Mouse (Mus musculus): Measurements from ENCODE around the gene Clps. TPM values are rescaled to one million over a fixed set of nuclear protein-coding genes. Genes with fewer than 3 reads are reported as not detected.
"Not testable (repeated sequence)": the region's sequence is repeated elsewhere in the genome, so short reads cannot be mapped to it uniquely, and the experiment has no call there.

Clps gene
- polyA plus RNA-seq, 1 experiment from 2014 or later: 0.46 TPM

GRCm38 (mm10) chr17:28572941-28573340 lies 12.4 kb upstream of the Clps start:
- H3K9me3 ChIP-seq: no peaks in the 10 kb centered on the region
- peaks cover 8% of the 10 kb centered on the region for H3K4me1 ChIP-seq
- H3K27me3 ChIP-seq (ENCODE audit: insufficient read depth, poor library complexity, severe bottlenecking): peaks cover 20% of the 10 kb centered on the region; the same call in 1 of the 2 replicates
- WGBS: 83% methylated on average over 6 of the region's 6 CpGs
- H3K36me3 ChIP-seq: no peaks in the 10 kb centered on the region
- DNase-seq (ENCODE audit: low spot score): no peak
- H3K27ac ChIP-seq: no peak overlapping the region
- no peak overlapping the region for H3K4me3 ChIP-seq

- Histone ChIP-seq H3K4me3 (no peak overlapping the region), H3K36me3 (no peaks in the 10 kb centered on the region), H3K27ac (no peak overlapping the region), H3K27me3 (ENCODE audit: insufficient read depth, poor library complexity, severe bottlenecking) (peaks cover 20% of the 10 kb centered on the region; the same call in 1 of the 2 replicates), H3K9me3 (no peaks in the 10 kb centered on the region), H3K4me1 (peaks cover 8% of the 10 kb centered on the region)
- DNase-seq (ENCODE audit: low spot score): no peak
- 80% methylated on average over 7 of the region's 7 CpGs for WGBS
These were observed 12.0 kb upstream of the Clps start for GRCm38 (mm10) chr17:28572521-28572920.

GRCm38 (mm10) chr17:28571868-28572267 lies 11.3 kb upstream of the Clps start:
- no peak for DNase-seq (ENCODE audit: low spot score)
- peaks cover 18% of the 10 kb centered on the region; the same call in 1 of the 2 replicates for H3K27me3 ChIP-seq (ENCODE audit: insufficient read depth, poor library complexity, severe bottlenecking)

GRCm38 (mm10) chr17:28567541-28567940 lies 7.0 kb upstream of the Clps start:
- Histone ChIP-seq H3K9me3 (no peaks in the 10 kb centered on the region), H3K36me3 (no peaks in the 10 kb centered on the region), H3K4me3 (no peak overlapping the region), H3K27ac (no peak overlapping the region), H3K4me1 (no peaks in the 10 kb centered on the region), H3K27me3 (ENCODE audit: insufficient read depth, poor library complexity, severe bottlenecking) (no peaks in the 10 kb centered on the region)
- WGBS: 41% methylated on average over 3 of the region's 3 CpGs
- DNase-seq (ENCODE audit: low spot score): no peak

More at GRCm38 (mm10) chr17:28571868-28572267, 11.3 kb upstream of the Clps start:
- H3K36me3 ChIP-seq: no peaks in the 10 kb centered on the region
- H3K27ac ChIP-seq: no peak overlapping the region
- 77% methylated on average over 3 of the region's 3 CpGs for WGBS
- H3K4me3 ChIP-seq: no peak overlapping the region
- H3K4me1 ChIP-seq: peaks cover 8% of the 10 kb centered on the region
- no peaks in the 10 kb centered on the region for H3K9me3 ChIP-seq

DNA sequence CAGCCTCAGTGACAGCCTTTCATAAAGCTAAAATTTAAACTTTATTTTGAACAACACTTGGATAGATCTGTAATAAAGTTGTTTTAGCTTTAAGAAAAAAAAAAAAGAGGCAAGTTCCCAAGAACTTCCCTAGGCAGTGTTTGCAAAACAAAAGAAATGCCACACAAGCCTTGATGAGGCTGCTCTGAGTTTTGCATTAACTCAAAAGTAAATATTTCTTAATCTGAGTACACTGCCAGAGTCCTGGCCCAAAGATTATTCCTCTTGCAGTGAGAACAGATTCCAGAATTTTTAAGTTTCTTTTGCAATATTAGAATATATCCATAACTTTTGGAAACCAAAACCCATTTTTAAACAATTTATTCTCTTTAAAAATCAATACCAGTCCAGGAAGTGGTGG lies 4.6 kb upstream of the Clps start:
- H3K36me3 ChIP-seq: no peaks in the 10 kb centered on the region
- DNase-seq (ENCODE audit: low spot score): no peak
- no peak overlapping the region for H3K27ac ChIP-seq
- H3K4me1 ChIP-seq: peaks cover 14% of the 10 kb centered on the region
- no peak overlapping the region for H3K4me3 ChIP-seq
- H3K9me3 ChIP-seq: no peaks in the 10 kb centered on the region
- no peaks in the 10 kb centered on the region for H3K27me3 ChIP-seq (ENCODE audit: insufficient read depth, poor library complexity, severe bottlenecking)

GRCm38 (mm10) chr17:28561613-28562012 lies 1.0 kb upstream of the Clps start:
- Histone ChIP-seq H3K4me1 (peaks cover 19% of the 10 kb centered on the region), H3K27me3 (ENCODE audit: insufficient read depth, poor library complexity, severe bottlenecking) (no peaks in the 10 kb centered on the region), H3K36me3 (no peaks in the 10 kb centered on the region), H3K9me3 (no peaks in the 10 kb centered on the region), H3K27ac (no peak overlapping the region), H3K4me3 (no peak overlapping the region)
- WGBS: 59% methylated on average over 7 of the region's 7 CpGs
- no peak for DNase-seq (ENCODE audit: low spot score)

GRCm38 (mm10) chr17:28557772-28558171 lies 2.8 kb downstream of the Clps start:
- 70% methylated on average over 6 of the region's 6 CpGs for WGBS
- no peaks in the 10 kb centered on the region for H3K27me3 ChIP-seq (ENCODE audit: insufficient read depth, poor library complexity, severe bottlenecking)
- no peak overlapping the region for H3K4me3 ChIP-seq
- H3K4me1 ChIP-seq: peaks cover 27% of the 10 kb centered on the region
- no peaks in the 10 kb centered on the region for H3K36me3 ChIP-seq
- H3K27ac ChIP-seq: no peak overlapping the region
- H3K9me3 ChIP-seq: no peaks in the 10 kb centered on the region
- DNase-seq (ENCODE audit: low spot score): no peak

DNA sequence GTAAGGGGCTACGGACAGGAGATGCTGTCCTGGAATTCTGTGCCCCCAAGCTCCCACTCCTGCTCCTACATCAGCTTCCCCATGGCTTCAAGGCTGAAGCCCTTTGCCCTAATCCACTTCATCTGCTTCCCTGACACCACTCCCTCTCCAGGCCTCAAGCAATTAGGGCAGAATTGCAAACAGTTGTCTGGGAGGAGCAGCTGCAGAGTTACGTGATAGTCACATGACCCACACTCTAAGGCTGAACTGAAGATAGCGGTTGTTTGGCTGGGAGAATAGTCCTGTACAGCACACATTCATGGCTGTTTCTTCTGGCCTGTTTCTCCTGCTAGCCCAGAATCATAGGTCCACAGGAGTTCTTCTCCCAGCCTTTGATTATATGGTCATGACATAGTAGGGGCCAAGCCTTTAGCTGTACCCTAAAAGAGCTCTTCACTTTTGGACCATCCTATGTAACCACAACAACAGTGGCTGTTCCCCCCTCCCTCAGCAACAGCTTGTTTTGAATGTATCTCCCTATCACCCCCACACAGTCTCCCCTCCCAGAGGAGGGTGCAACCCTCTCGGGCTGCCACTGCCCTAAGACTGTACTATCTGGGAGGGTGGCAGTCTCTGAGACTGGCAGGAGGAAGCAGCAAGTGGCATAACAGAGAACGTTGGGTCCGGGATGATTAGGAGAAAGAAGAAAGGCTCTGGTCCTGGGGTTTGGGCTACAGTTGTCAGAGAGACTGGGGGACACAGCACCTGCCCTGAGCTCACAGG lies 3.8 kb downstream of the Clps start:
- H3K9me3 ChIP-seq: no peaks in the 10 kb centered on the region
- H3K27ac ChIP-seq: no peak overlapping the region
- H3K4me1 ChIP-seq: peaks cover 22% of the 10 kb centered on the region
- DNase-seq (ENCODE audit: low spot score): no peak
- no peaks in the 10 kb centered on the region for H3K27me3 ChIP-seq (ENCODE audit: insufficient read depth, poor library complexity, severe bottlenecking)
- H3K36me3 ChIP-seq: no peaks in the 10 kb centered on the region
- 47% methylated on average over 6 of the region's 6 CpGs for WGBS
- no peak overlapping the region for H3K4me3 ChIP-seq

- not testable (repeated sequence) for H3K36me3 ChIP-seq; H3K27ac ChIP-seq; H3K27me3 ChIP-seq (ENCODE audit: insufficient read depth, poor library complexity, severe bottlenecking); H3K4me3 ChIP-seq; H3K9me3 ChIP-seq; DNase-seq (ENCODE audit: low spot score)
- peaks cover 13% of the 10 kb centered on the region; the same call in 1 of the 2 replicates for H3K4me1 ChIP-seq
- 89% methylated on average over 4 of the region's 4 CpGs for WGBS
These were observed 6.5 kb downstream of the Clps start for GRCm38 (mm10) chr17:28554021-28554420.

DNA sequence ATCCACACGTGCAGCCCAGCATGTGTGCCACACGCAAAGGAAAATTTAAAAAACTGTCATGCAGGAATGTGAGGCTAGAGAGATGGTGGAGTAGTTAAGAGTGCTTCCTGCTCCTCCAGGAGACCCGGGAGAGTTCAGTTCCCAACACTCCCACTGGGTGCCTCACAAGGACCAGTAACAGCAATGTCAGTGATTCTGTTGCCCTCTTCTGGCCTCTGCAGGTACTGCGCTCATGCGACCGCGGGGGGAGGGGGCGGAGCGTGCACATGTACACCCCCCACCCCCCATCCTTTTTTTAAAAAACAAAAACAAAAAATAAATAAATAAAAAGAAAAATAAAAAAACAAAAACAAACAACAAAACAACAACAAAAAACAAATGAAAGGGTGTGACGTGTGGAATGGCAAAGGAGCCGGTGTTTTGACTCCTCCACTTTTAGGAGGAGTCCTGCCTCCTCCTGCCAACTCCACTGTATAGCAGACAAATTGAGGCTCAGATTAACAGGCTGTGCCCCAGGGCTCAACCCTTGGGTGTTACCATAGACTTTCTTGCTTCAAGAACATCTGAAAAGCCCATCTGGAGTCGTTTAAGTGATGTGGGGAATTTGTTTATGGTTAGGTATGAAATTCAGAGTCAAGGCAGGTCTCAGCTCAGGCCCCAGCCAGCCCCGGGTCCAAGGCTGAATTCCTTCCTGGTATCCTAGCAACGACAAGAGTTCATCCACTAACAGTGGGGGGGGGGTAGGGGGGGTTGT lies 7.3 kb downstream of the Clps start:
- Histone ChIP-seq H3K27me3 (ENCODE audit: insufficient read depth, poor library complexity, severe bottlenecking) (peaks cover 11% of the 10 kb centered on the region), H3K4me1 (peaks cover 13% of the 10 kb centered on the region; the same call in 1 of the 2 replicates), H3K4me3 (no peak overlapping the region), H3K9me3 (no peaks in the 10 kb centered on the region), H3K36me3 (no peaks in the 10 kb centered on the region), H3K27ac (no peak overlapping the region)
- WGBS: 12% methylated on average over 14 of the region's 14 CpGs
- DNase-seq (ENCODE audit: low spot score): no peak

DNA sequence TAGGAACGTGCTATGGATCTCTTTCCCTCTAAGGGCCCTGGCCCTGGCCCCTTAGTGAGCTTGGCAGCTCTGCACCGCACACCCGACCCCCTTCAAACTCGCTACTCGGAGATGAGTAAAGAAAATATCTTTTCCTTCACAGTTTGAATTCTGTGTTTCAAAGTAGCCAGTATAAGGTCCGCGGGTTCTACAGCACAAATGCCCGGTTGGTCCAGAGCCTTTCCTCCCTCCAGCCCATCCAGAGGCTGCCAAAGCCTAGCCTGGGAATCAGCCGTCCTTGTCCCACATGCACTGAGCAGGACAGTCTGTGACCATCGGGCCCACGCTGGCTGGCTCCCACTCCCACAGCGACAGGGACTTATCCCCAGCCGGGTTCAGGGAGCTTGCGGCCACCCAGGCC lies 11.5 kb downstream of the Clps start, which contains the start of gene Clpsl2:
Clpsl2 (plus strand) TSS at position 301 of the 400 bp plus-strand sequence.
- no peak within 1 kb of the TSS for H3K27ac ChIP-seq
- WGBS: 73% methylated on average over 14 of the region's 14 CpGs

GRCm38 (mm10) chr17:28548550-28548949 lies 12.0 kb downstream of the Clps start:
- no peaks in the 10 kb centered on the region for H3K36me3 ChIP-seq
- 61% methylated on average over 11 of the region's 11 CpGs for WGBS
- DNase-seq (ENCODE audit: low spot score): no peak

More for the DNA sequence above, 11.5 kb downstream of the Clps start, which contains the start of gene Clpsl2:
- no peaks in the 10 kb centered on the region for H3K36me3 ChIP-seq
- H3K4me3 ChIP-seq: no peak within 1 kb of the TSS
- H3K27me3 ChIP-seq (ENCODE audit: insufficient read depth, poor library complexity, severe bottlenecking): peaks cover 12% of the 10 kb centered on the region
- H3K4me1 ChIP-seq: 0 out of 2 replicates have a peak, but pooled peaks cover 3% of the 10 kb centered on the region
- DNase-seq (ENCODE audit: low spot score): no peak
- H3K9me3 ChIP-seq: no peaks in the 10 kb centered on the region

DNA sequence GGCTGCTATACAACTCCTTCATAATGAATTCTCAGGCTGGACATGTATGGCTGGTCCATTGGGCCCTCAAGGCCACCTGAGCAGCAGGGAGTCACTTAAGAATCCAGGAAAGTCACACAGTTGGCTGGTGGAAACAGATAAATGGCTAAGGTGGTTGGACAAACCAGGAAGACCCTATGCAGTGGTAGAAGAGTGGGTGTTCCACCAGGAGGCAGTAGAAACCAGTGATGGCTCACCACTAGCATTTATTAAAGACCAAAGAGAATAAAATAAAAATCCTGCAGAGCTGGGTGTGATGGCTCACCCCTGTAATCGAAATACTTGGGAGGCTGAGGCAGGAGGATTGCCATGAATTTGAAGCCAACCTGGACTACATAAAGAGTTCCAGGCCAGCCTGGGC lies 13.6 kb downstream of the Clps start:
- WGBS: 78% methylated on average over 1 of the region's 1 CpGs
- no peak for DNase-seq (ENCODE audit: low spot score)
- no peaks in the 10 kb centered on the region for H3K9me3 ChIP-seq
- no peaks in the 10 kb centered on the region for H3K36me3 ChIP-seq
- H3K27me3 ChIP-seq (ENCODE audit: insufficient read depth, poor library complexity, severe bottlenecking): peaks cover 12% of the 10 kb centered on the region
- H3K27ac ChIP-seq: no peak overlapping the region
- H3K4me1 ChIP-seq: no peaks in the 10 kb centered on the region
- H3K4me3 ChIP-seq: no peak overlapping the region

More at GRCm38 (mm10) chr17:28548550-28548949, 12.0 kb downstream of the Clps start:
- Histone ChIP-seq H3K4me1 (0 out of 2 replicates have a peak, but pooled peaks cover 3% of the 10 kb centered on the region), H3K27me3 (ENCODE audit: insufficient read depth, poor library complexity, severe bottlenecking) (peaks cover 12% of the 10 kb centered on the region), H3K9me3 (no peaks in the 10 kb centered on the region), H3K27ac (no peak overlapping the region), H3K4me3 (no peak overlapping the region)
